Mouse (Mus musculus) stomach, postnatal 0 days (tissue): ENCODE data around the gene Gipc2. TPM values are rescaled to one million over a fixed set of nuclear protein-coding genes. Genes with fewer than 3 reads are reported as not detected.

Source experiments
- ATAC-seq: fragments of 200-750 bp; cut with Nextera tagmentation; 2 replicates; pipeline ENCODE4 v1.8.0; 2017; ENCODE audit not compliant: low FRiP score, low TSS enrichment
- DNase-seq: peaks from one replicate; pipeline ENCODE4 v3.0.0-alpha.2; 2016; ENCODE audit warnings: low spot score
- H3K27ac ChIP-seq: fragments of 300-500 bp; sonication (generic); replicated peaks from 2 replicates; pipeline ENCODE4 v1.5.1; 2014; ENCODE audit warnings: mild to moderate bottlenecking, control low read depth
- H3K27me3 ChIP-seq: fragments of 300-500 bp; sonication (generic); 2 replicates; pipeline ENCODE4 v1.6.1; 2014; ENCODE audit warnings: low read length; ENCODE audit not compliant: control insufficient read depth, insufficient read depth
- H3K36me3 ChIP-seq: fragments of 300-500 bp; sonication (generic); 2 replicates; pipeline ENCODE4 v1.6.1; 2014; ENCODE audit warnings: low read length, mixed read lengths; ENCODE audit not compliant: control insufficient read depth, insufficient read depth
- H3K4me1 ChIP-seq: fragments of 300-500 bp; sonication (generic); replicated peaks from 2 replicates; pipeline ENCODE4 v1.6.1; 2014; ENCODE audit warnings: antibody characterized with exemption; ENCODE audit not compliant: control insufficient read depth, insufficient read depth
- H3K4me2 ChIP-seq: fragments of 300-500 bp; sonication (generic); replicated peaks from 2 replicates; pipeline ENCODE4 v1.6.1; 2014; ENCODE audit warnings: low read depth, mild to moderate bottlenecking, control low read depth, moderate library complexity
- H3K4me3 ChIP-seq: fragments of 300-500 bp; sonication (generic); 2 replicates; pipeline ENCODE4 v1.5.1; 2014; ENCODE audit warnings: low read depth, low read length, control low read depth
- H3K9ac ChIP-seq: fragments of 300-500 bp; sonication (generic); 2 replicates; pipeline ENCODE4 v1.6.1; 2014; ENCODE audit warnings: mild to moderate bottlenecking, low read length, control low read depth, mixed read lengths
- H3K9me3 ChIP-seq: fragments of 300-500 bp; sonication (generic); 2 replicates; pipeline ENCODE4 v1.6.1; 2016; ENCODE audit warnings: low read length; ENCODE audit not compliant: control insufficient read depth
- CTCF ChIP-seq: IDR thresholded peaks from 2 replicates; pipeline ENCODE4 v1.5.1; 2016; ENCODE audit warnings: antibody characterized with exemption, low read depth, mild to moderate bottlenecking, moderate library complexity
- EP300 ChIP-seq: optimal IDR thresholded peaks from 2 replicates; pipeline ENCODE3; 2016; ENCODE audit warnings: antibody characterized with exemption
- WGBS: fragments of 180-500 bp; shearing (Covaris S2); extraction: QIAGEN DNeasy Blood & Tissue Kit; methylation state at CpG from one replicate; pipeline ENCODE4 v1.1.7; 2014; 5-methylcytosine and 5-hydroxymethylcytosine counted together
- polyA plus RNA-seq: library from polyadenylated mRNA; unstranded; fragments of >200 nt; fragmentation: Nextera tagmentation; extraction: Ambion mirVana; gene quantifications from 2 replicates; pipeline ENCODE4 v1.2.1, GENCODE M21; 2015

The Gipc2 gene
- polyA plus RNA-seq, 1 experiment from 2014 or later = 76.1 TPM

GRCm38 (mm10) chr3:152158344-152159291 lies 7.4 kb downstream of the Gipc2 start:
- ATAC-seq = no peak
- Histone ChIP-seq H3K27ac (no peak overlapping the region), H3K9me3 (no peaks in the 10 kb centered on the region), H3K9ac (no peak overlapping the region), H3K4me1 (no peaks in the 10 kb centered on the region), H3K27me3 (no peaks in the 10 kb centered on the region), H3K4me2 (no peak overlapping the region), H3K4me3 (no peak overlapping the region), H3K36me3 (no peaks in the 10 kb centered on the region)
- TF ChIP-seq CTCF = no peak
- TF ChIP-seq EP300 = no peak
- no peak for DNase-seq
- WGBS = 70% methylated on average over 10 of the region's 10 CpGs

- no peaks in the 10 kb centered on the region for H3K36me3 ChIP-seq
- H3K4me2 ChIP-seq = no peak overlapping the region
- no peak overlapping the region for H3K9ac ChIP-seq
- no peak overlapping the region for H3K4me3 ChIP-seq
- WGBS = 75% methylated on average over 23 of the region's 23 CpGs
- DNase-seq = no peak
- ATAC-seq = no peak
- no peak for TF ChIP-seq CTCF
- TF ChIP-seq EP300 = no peak
- H3K4me1 ChIP-seq = no peaks in the 10 kb centered on the region
- H3K27ac ChIP-seq = no peak overlapping the region
- H3K9me3 ChIP-seq = no peaks in the 10 kb centered on the region
- H3K27me3 ChIP-seq = no peaks in the 10 kb centered on the region
These were observed 9.1 kb downstream of the Gipc2 start for GRCm38 (mm10) chr3:152156816-152157496.

GRCm38 (mm10) chr3:152155296-152155948 lies 10.6 kb downstream of the Gipc2 start:
- Histone ChIP-seq H3K9ac (no peak overlapping the region), H3K27ac (no peak overlapping the region), H3K4me3 (no peak overlapping the region), H3K4me2 (no peak overlapping the region), H3K9me3 (no peaks in the 10 kb centered on the region), H3K27me3 (no peaks in the 10 kb centered on the region), H3K4me1 (no peaks in the 10 kb centered on the region), H3K36me3 (no peaks in the 10 kb centered on the region)
- DNase-seq (no peak), ATAC-seq (no peak)
- WGBS = 55% methylated on average over 11 of the region's 11 CpGs
- TF ChIP-seq CTCF = no peak
- TF ChIP-seq EP300 = no peak

- DNase-seq = no peak
- H3K9ac ChIP-seq = no peak overlapping the region
- H3K27me3 ChIP-seq = no peaks in the 10 kb centered on the region
- no peak overlapping the region for H3K4me2 ChIP-seq
- TF ChIP-seq EP300 (no peak), CTCF (no peak)
- no peak for ATAC-seq
- H3K27ac ChIP-seq = no peak overlapping the region
- H3K4me1 ChIP-seq = no peaks in the 10 kb centered on the region
- WGBS = 83% methylated on average over 5 of the region's 5 CpGs
- no peaks in the 10 kb centered on the region for H3K36me3 ChIP-seq
- no peaks in the 10 kb centered on the region for H3K9me3 ChIP-seq
- H3K4me3 ChIP-seq = no peak overlapping the region
These were observed 11.9 kb downstream of the Gipc2 start for GRCm38 (mm10) chr3:152154095-152154494.

- WGBS = 55% methylated on average over 2 of the region's 2 CpGs
- no peak for ATAC-seq
- TF ChIP-seq CTCF (no peak), EP300 (no peak)
- no peak overlapping the region for H3K4me2 ChIP-seq
- no peaks in the 10 kb centered on the region for H3K9me3 ChIP-seq
- no peaks in the 10 kb centered on the region for H3K27me3 ChIP-seq
- H3K27ac ChIP-seq = no peak overlapping the region
- no peaks in the 10 kb centered on the region for H3K4me1 ChIP-seq
- H3K36me3 ChIP-seq = no peaks in the 10 kb centered on the region
- no peak overlapping the region for H3K4me3 ChIP-seq
- no peak overlapping the region for H3K9ac ChIP-seq
- DNase-seq = no peak
These were observed 12.9 kb downstream of the Gipc2 start for GRCm38 (mm10) chr3:152153152-152153551.
